Mouse (Mus musculus) MEL (cell line): ENCODE results near the gene Per1. TPM values are rescaled to one million over a fixed set of nuclear protein-coding genes. Genes with fewer than 3 reads are reported as not detected.

Source experiments
- DNase-seq: peaks from one replicate; pipeline ENCODE4 v3.0.0; 2011; ENCODE audit warnings: low read depth, low spot score
- H3K27ac ChIP-seq: 2 replicates; pipeline ENCODE4 v1.5.1; 2012; ENCODE audit warnings: low read depth, mild to moderate bottlenecking, control low read depth, low read length, moderate library complexity; ENCODE audit not compliant: control insufficient read depth
- H3K27me3 ChIP-seq, 2 experiments: fragments of 150-350 bp in 1 of 2; sonication (generic) in 1 of 2; 2 replicates each; pipeline ENCODE4 v1.6.1; 2012; ENCODE audit warnings: low read length in 2 of 2, mild to moderate bottlenecking in 2 of 2, improper control_type of control experiment in 1 of 2, moderate library complexity in 1 of 2; ENCODE audit not compliant: insufficient read depth in 2 of 2, control insufficient read depth in 1 of 2
- H3K36me3 ChIP-seq, 2 experiments: 2 replicates each; pipeline ENCODE4 v1.6.1; 2012 to 2014; ENCODE audit warnings: low read length in 2 of 2, improper control_type of control experiment in 1 of 2, inconsistent platforms in 1 of 2, mild to moderate bottlenecking in 1 of 2; ENCODE audit not compliant: insufficient read depth in 2 of 2, control insufficient read depth in 1 of 2
- H3K4me1 ChIP-seq, 2 experiments: fragments of 150-350 bp in 1 of 2; sonication (generic) in 1 of 2; 2 replicates each; pipeline ENCODE4 v1.6.1; 2012; ENCODE audit warnings: low read length in 2 of 2, improper control_type of control experiment in 1 of 2, mild to moderate bottlenecking in 1 of 2; ENCODE audit not compliant: insufficient read depth in 2 of 2, control insufficient read depth in 1 of 2
- H3K4me3 ChIP-seq, 2 experiments: fragments of 150-350 bp in 1 of 2; sonication (generic) in 1 of 2; 2 replicates each; pipeline ENCODE4 v1.5.1; 2012; ENCODE audit warnings: low read depth in 2 of 2, low read length in 2 of 2, mild to moderate bottlenecking in 2 of 2, moderate library complexity in 2 of 2, control low read depth in 1 of 2, improper control_type of control experiment in 1 of 2; ENCODE audit not compliant: control insufficient read depth in 1 of 2, insufficient read depth in 1 of 2
- H3K79me2 ChIP-seq: 2 replicates; pipeline ENCODE4 v1.6.1; 2012; ENCODE audit warnings: mild to moderate bottlenecking, low read length, moderate library complexity; ENCODE audit not compliant: control insufficient read depth, poor library complexity, insufficient read depth
- H3K9ac ChIP-seq: 2 replicates; pipeline ENCODE4 v1.6.1; 2012; ENCODE audit warnings: low read depth, mild to moderate bottlenecking, control low read depth, low read length, moderate library complexity; ENCODE audit not compliant: control insufficient read depth, poor library complexity, severe bottlenecking
- H3K9me3 ChIP-seq: fragments of 150-350 bp; sonication (generic); replicated peaks from 2 replicates; pipeline ENCODE4 v1.6.1; 2012; ENCODE audit warnings: mild to moderate bottlenecking, low read length, improper control_type of control experiment, moderate library complexity; ENCODE audit not compliant: insufficient read depth
- BHLHE40 ChIP-seq: IDR thresholded peaks from 2 replicates; pipeline ENCODE4 v1.6.1; 2012; ENCODE audit warnings: low read depth, mild to moderate bottlenecking, inconsistent platforms, low read length, improper control_type of control experiment, borderline replicate concordance
- CHD1 ChIP-seq: IDR thresholded peaks from 2 replicates; pipeline ENCODE4 v1.6.1; 2012; ENCODE audit warnings: low read depth, mild to moderate bottlenecking, inconsistent platforms, low read length, improper control_type of control experiment
- CHD2 ChIP-seq: IDR thresholded peaks from 2 replicates; pipeline ENCODE4 v1.6.1; 2011; ENCODE audit warnings: low read length, improper control_type of control experiment
- CTCF ChIP-seq, 3 experiments: IDR thresholded peaks in 2 of 3; conservative IDR thresholded peaks in 1 of 3; 2 replicates each; pipeline ENCODE4 v1.5.1; 2011 to 2012; ENCODE audit warnings: low read length in 3 of 3, low read depth in 2 of 3, mild to moderate bottlenecking in 2 of 3, improper control_type of control experiment in 1 of 3, inconsistent platforms in 1 of 3, mixed read lengths in 1 of 3, moderate library complexity in 1 of 3; ENCODE audit not compliant: control insufficient read depth in 1 of 3, insufficient read depth in 1 of 3, poor library complexity in 1 of 3, severe bottlenecking in 1 of 3
- E2F4 ChIP-seq: IDR thresholded peaks from 2 replicates; pipeline ENCODE4 v1.6.1; 2011; ENCODE audit warnings: low read depth, low read length, improper control_type of control experiment, borderline replicate concordance
- EP300 ChIP-seq, 2 experiments: IDR thresholded peaks; 2 replicates each; pipeline ENCODE4 v1.6.1; 2011; ENCODE audit warnings: improper control_type of control experiment in 2 of 2, low read length in 2 of 2, low read depth in 1 of 2, mild to moderate bottlenecking in 1 of 2
- ETS1 ChIP-seq: IDR thresholded peaks from 2 replicates; pipeline ENCODE4 v1.6.1; 2012; ENCODE audit warnings: low read depth, mild to moderate bottlenecking, inconsistent platforms, low read length, improper control_type of control experiment, moderate library complexity
- GABPA ChIP-seq: IDR thresholded peaks from 2 replicates; pipeline ENCODE4 v1.6.1; 2012; ENCODE audit warnings: low read depth, mild to moderate bottlenecking, inconsistent platforms, low read length, improper control_type of control experiment, moderate library complexity
- HCFC1 ChIP-seq: IDR thresholded peaks from 2 replicates; pipeline ENCODE4 v1.6.1; 2012; ENCODE audit warnings: low read depth, mild to moderate bottlenecking, inconsistent platforms, low read length, improper control_type of control experiment, moderate library complexity
- JUND ChIP-seq: IDR thresholded peaks from 2 replicates; pipeline ENCODE4 v1.6.1; 2011; ENCODE audit warnings: low read depth, mild to moderate bottlenecking, improper control_type of control experiment, low read length
- KAT2A ChIP-seq: conservative IDR thresholded peaks from 2 replicates; pipeline ENCODE4 v1.6.1; 2012; ENCODE audit warnings: low read depth, low read length, improper control_type of control experiment, inconsistent platforms
- MAFK ChIP-seq: IDR thresholded peaks from 2 replicates; pipeline ENCODE4 v1.6.1; 2011; ENCODE audit warnings: low read depth, mild to moderate bottlenecking, low read length, improper control_type of control experiment, borderline replicate concordance
- MAX ChIP-seq: IDR thresholded peaks from 2 replicates; pipeline ENCODE4 v1.6.1; 2011; ENCODE audit warnings: low read length, improper control_type of control experiment
- MAZ ChIP-seq: IDR thresholded peaks from 2 replicates; pipeline ENCODE4 v1.6.1; 2012; ENCODE audit warnings: low read depth, mild to moderate bottlenecking, inconsistent platforms, low read length, improper control_type of control experiment
- MXI1 ChIP-seq: IDR thresholded peaks from 2 replicates; pipeline ENCODE4 v1.6.1; 2011; ENCODE audit warnings: mild to moderate bottlenecking, low read depth, low read length, improper control_type of control experiment
- MYB ChIP-seq: IDR thresholded peaks from 2 replicates; pipeline ENCODE4 v1.6.1; 2011; ENCODE audit warnings: mild to moderate bottlenecking, low read depth, low read length, improper control_type of control experiment
- MYC ChIP-seq: IDR thresholded peaks from 2 replicates; pipeline ENCODE4 v1.6.1; 2011; ENCODE audit warnings: low read depth, mild to moderate bottlenecking, low read length, improper control_type of control experiment, moderate library complexity
- NELFE ChIP-seq: IDR thresholded peaks from 2 replicates; pipeline ENCODE4 v1.6.1; 2011; ENCODE audit warnings: low read depth, low read length, improper control_type of control experiment
- NRF1 ChIP-seq: IDR thresholded peaks from 2 replicates; pipeline ENCODE4 v1.6.1; 2014; ENCODE audit warnings: low read depth, mild to moderate bottlenecking, inconsistent platforms, low read length, improper control_type of control experiment, moderate library complexity; ENCODE audit not compliant: poor library complexity, insufficient read depth, severe bottlenecking
- POLR2A ChIP-seq, 2 experiments: IDR thresholded peaks; 2 replicates each; pipeline ENCODE4 v1.6.1; 2011 to 2012; ENCODE audit warnings: low read length in 2 of 2, mild to moderate bottlenecking in 2 of 2, control low read depth in 1 of 2, improper control_type of control experiment in 1 of 2, low read depth in 1 of 2, moderate library complexity in 1 of 2; ENCODE audit not compliant: control insufficient read depth in 1 of 2, insufficient read depth in 1 of 2, poor library complexity in 1 of 2
- POLR2AphosphoS2 ChIP-seq: IDR thresholded peaks from 2 replicates; pipeline ENCODE4 v1.6.1; 2011; ENCODE audit warnings: low read length, improper control_type of control experiment
- POLR2AphosphoS5 ChIP-seq: IDR thresholded peaks from 2 replicates; pipeline ENCODE4 v1.6.1; 2012; ENCODE audit warnings: low read depth, borderline replicate concordance, mild to moderate bottlenecking, inconsistent platforms, low read length, moderate library complexity, mixed read lengths
- RAD21 ChIP-seq: IDR thresholded peaks from 2 replicates; pipeline ENCODE4 v1.6.1; 2011; ENCODE audit warnings: mild to moderate bottlenecking, low read depth, low read length, improper control_type of control experiment
- SIN3A ChIP-seq: IDR thresholded peaks from 2 replicates; pipeline ENCODE4 v1.6.1; 2012; ENCODE audit warnings: low read length, improper control_type of control experiment, inconsistent platforms
- SMC3 ChIP-seq: IDR thresholded peaks from 2 replicates; pipeline ENCODE4 v1.6.1; 2011; ENCODE audit warnings: low read depth, low read length, improper control_type of control experiment
- TAL1 ChIP-seq: IDR thresholded peaks from 2 replicates; pipeline ENCODE4 v1.6.1; 2012; ENCODE audit warnings: mild to moderate bottlenecking, inconsistent platforms, low read length, moderate library complexity, mixed read lengths
- TBP ChIP-seq: IDR thresholded peaks from 2 replicates; pipeline ENCODE4 v1.8.0; 2011; ENCODE audit warnings: low read depth, low read length, improper control_type of control experiment
- TCF12 ChIP-seq: IDR thresholded peaks from 2 replicates; pipeline ENCODE4 v1.6.1; 2014; ENCODE audit warnings: low read depth, mild to moderate bottlenecking, inconsistent platforms, low read length, improper control_type of control experiment, moderate library complexity
- UBTF ChIP-seq: IDR thresholded peaks from 2 replicates; pipeline ENCODE4 v1.6.1; 2012; ENCODE audit warnings: low read depth, mild to moderate bottlenecking, inconsistent platforms, low read length, improper control_type of control experiment, moderate library complexity, borderline replicate concordance; ENCODE audit not compliant: insufficient read depth
- USF1 ChIP-seq: IDR thresholded peaks from 2 replicates; pipeline ENCODE4 v1.6.1; 2014; ENCODE audit warnings: low read depth, mild to moderate bottlenecking, inconsistent platforms, low read length, improper control_type of control experiment, moderate library complexity
- USF2 ChIP-seq, 2 experiments: IDR thresholded peaks; 2 replicates each; pipeline ENCODE4 v1.6.1; 2011 to 2012; ENCODE audit warnings: improper control_type of control experiment in 2 of 2, low read length in 2 of 2, borderline replicate concordance in 1 of 2, inconsistent platforms in 1 of 2, low read depth in 1 of 2, mild to moderate bottlenecking in 1 of 2; ENCODE audit not compliant: insufficient read depth in 1 of 2
- ZC3H11A ChIP-seq: IDR thresholded peaks from 2 replicates; pipeline ENCODE4 v1.6.1; 2012; ENCODE audit warnings: low read depth, mild to moderate bottlenecking, inconsistent platforms, low read length, improper control_type of control experiment
- ZKSCAN1 ChIP-seq: IDR thresholded peaks from 2 replicates; pipeline ENCODE4 v1.6.1; 2012; ENCODE audit warnings: low read depth, mild to moderate bottlenecking, inconsistent platforms, low read length, improper control_type of control experiment, moderate library complexity
- ZMIZ1 ChIP-seq: IDR thresholded peaks from 2 replicates; pipeline ENCODE4 v1.6.1; 2012; ENCODE audit warnings: low read depth, mild to moderate bottlenecking, inconsistent platforms, low read length, improper control_type of control experiment, moderate library complexity
- ZNF384 ChIP-seq: IDR thresholded peaks from 2 replicates; pipeline ENCODE4 v1.6.1; 2012; ENCODE audit warnings: low read depth, mild to moderate bottlenecking, inconsistent platforms, low read length, improper control_type of control experiment
- polyA plus RNA-seq, 2 experiments: library from polyadenylated mRNA; stranded (reverse) in 1 of 2; unstranded in 1 of 2; fragments of >175 nt in 1 of 2; fragments of >200 nt in 1 of 2; gene quantifications; 2 replicates each; pipeline versions ENCODE4 v1.2.1 to v1.2.4; 2012; ENCODE audit warnings: low replicate concordance in 2 of 2, low read depth in 1 of 2; ENCODE audit not compliant: insufficient read length in 2 of 2, insufficient read depth in 1 of 2, missing spikeins in 1 of 2
- total RNA-seq: library from RNA; depleted of rRNA; stranded (reverse); fragments of 300-350 nt; gene quantifications from 2 replicates; pipeline ENCODE4 v1.2.3, GENCODE M21; 2012

Gene Per1
- total and polyA plus RNA-seq, 3 experiments, result 4.5 to 34.9 TPM; not detected in 1

DNA sequence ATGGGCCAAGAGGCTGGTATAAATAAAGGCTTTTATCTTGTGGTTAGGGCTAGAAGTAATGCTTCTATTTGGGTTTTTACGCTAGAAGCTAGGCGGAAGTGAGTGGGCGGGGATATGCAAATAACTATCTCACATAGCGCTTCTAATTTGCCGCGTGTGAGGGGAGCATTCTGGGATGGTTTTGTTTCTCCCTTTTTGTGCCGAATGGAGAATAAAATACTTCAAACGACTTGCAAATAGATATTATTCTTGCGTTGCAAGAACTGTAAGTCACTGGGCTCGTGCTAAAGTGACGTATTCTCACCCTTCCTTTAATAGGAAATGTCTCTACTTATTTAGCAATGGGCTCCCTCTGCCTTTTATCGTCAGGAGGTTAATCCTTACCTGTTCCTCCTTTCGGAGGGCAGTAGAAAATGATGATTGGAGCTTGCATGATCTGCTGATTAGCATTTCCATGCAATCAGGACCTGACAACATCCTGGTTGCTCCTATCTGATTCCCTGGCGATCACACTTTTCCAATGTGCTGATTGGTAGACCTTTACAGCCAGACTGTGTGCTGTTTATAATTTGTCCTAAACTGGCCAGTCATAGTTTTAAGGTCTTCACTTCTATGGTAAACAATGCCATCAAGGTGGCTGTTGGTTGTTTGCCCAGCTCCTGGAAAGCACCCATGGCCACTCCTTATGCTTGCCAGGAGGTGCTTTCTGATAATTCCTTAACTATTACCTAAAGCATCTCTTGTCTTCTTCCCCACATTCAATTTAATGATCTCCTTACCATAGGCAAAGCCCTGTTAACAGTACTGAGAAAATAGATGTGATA is 21.7 kb upstream of the Per1 start:
- peak; percentile 99 for DNase-seq
- Histone ChIP-seq H3K4me1 (peaks cover 0 to 7% of the 10 kb centered on the region in 2 experiments; a peak in 1 of 4 replicates), H3K9me3 (no peaks in the 10 kb centered on the region), H3K9ac (peak overlapping the region; percentile 72), H3K27me3 (no peaks in the 10 kb centered on the region), H3K4me3 (no peak overlapping the region), H3K27ac (peak overlapping the region; percentile 98), H3K36me3 (peaks cover 0 to 2% of the 10 kb centered on the region in 2 experiments; a peak in 1 of 4 replicates), H3K79me2 (peaks cover 5% of the 10 kb centered on the region; the same call in 1 of the 2 replicates)
- TF ChIP-seq MXI1, result peak; percentile 100
- TF ChIP-seq POLR2A (IDR thresholded peaks at IDR 0.05; ENCODE audit: control insufficient read depth in 1 of 2, insufficient read depth in 1 of 2, low read depth in 1 of 2, low read length in 2 of 2, poor library complexity in 1 of 2), result peak; percentile 99 to 100
- TF ChIP-seq POLR2AphosphoS5, result peak; percentile 100
- TF ChIP-seq NRF1, result no peak
- TF ChIP-seq ZC3H11A, result no peak
- no peak for TF ChIP-seq USF1
- TF ChIP-seq ETS1, result peak; percentile 97
- TF ChIP-seq TCF12, result peak; percentile 73; the same call in 1 of the 2 replicates
- TF ChIP-seq SIN3A, result peak; percentile 93
- no peak for TF ChIP-seq USF2 (IDR thresholded peaks at IDR 0.05; ENCODE audit: borderline replicate concordance in 1 of 2, insufficient read depth in 1 of 2, low read depth in 1 of 2, low read length in 2 of 2)
- no peak for TF ChIP-seq MYB
- no peak for TF ChIP-seq CHD1
- TF ChIP-seq TBP, result peak; percentile 100
- no peak for TF ChIP-seq BHLHE40
- peak; percentile 100 for TF ChIP-seq ZMIZ1
- no peak for TF ChIP-seq ZKSCAN1
- TF ChIP-seq KAT2A, result no peak
- TF ChIP-seq MAX, result no peak
- TF ChIP-seq TAL1, result no peak
- peak; percentile 100 for TF ChIP-seq POLR2AphosphoS2
- no peak for TF ChIP-seq RAD21
- peak; percentile 96 for TF ChIP-seq NELFE
- peak; percentile 50; the same call in 1 of the 2 replicates for TF ChIP-seq MYC
- no peak for TF ChIP-seq ZNF384
- TF ChIP-seq MAZ, result no peak
- TF ChIP-seq E2F4, result no peak
- no peak for TF ChIP-seq CTCF (IDR thresholded peaks at IDR 0.05 in 2 of 3, conservative IDR thresholded peaks at IDR 0.05 in 1 of 3; ENCODE audit: control insufficient read depth in 1 of 3, insufficient read depth in 1 of 3, low read depth in 2 of 3, low read length in 3 of 3, poor library complexity in 1 of 3, severe bottlenecking in 1 of 3)
- TF ChIP-seq EP300 (IDR thresholded peaks at IDR 0.05; ENCODE audit: low read depth in 1 of 2, low read length in 2 of 2), result peak in 1 of 2 experiments; percentile 40; a peak in 1 of 4 replicates
- no peak for TF ChIP-seq CHD2
- TF ChIP-seq MAFK, result no peak; the same call in 1 of the 2 replicates
- 0 out of 2 replicates have a peak, but pooled peaks have one; percentile 11 for TF ChIP-seq SMC3
- peak; percentile 84 for TF ChIP-seq HCFC1
- TF ChIP-seq JUND, result peak; percentile 19; the same call in 1 of the 2 replicates
- TF ChIP-seq UBTF, result no peak
- no peak for TF ChIP-seq GABPA
